Mouse (Mus musculus) lung, postnatal 0 days (tissue): ENCODE measurements at regions not wholly inside any gene's neighbourhood (a gene's known extent, or its start where the extent isn't known, plus 50 kb on each side); places are given as distances from the start of the nearest gene placed in this dataset.

Experiments used
- CTCF ChIP-seq: IDR thresholded peaks from 2 replicates; pipeline ENCODE4 v1.5.1; 2016; ENCODE audit warnings: antibody characterized with exemption, mild to moderate bottlenecking
- EP300 ChIP-seq: IDR thresholded peaks from 2 replicates; pipeline ENCODE4 v1.6.1; 2016; ENCODE audit warnings: antibody characterized with exemption, mild to moderate bottlenecking, control low read depth

- no peak for TF ChIP-seq CTCF
- no peak for TF ChIP-seq EP300
These were observed 591.3 kb downstream of the Ptprc start for GRCm38 (mm10) chr1:137584104-137584675.
